Mouse (Mus musculus): ENCODE data around the gene Tbr1. TPM values are rescaled to one million over a fixed set of nuclear protein-coding genes. Genes with fewer than 3 reads are reported as not detected.
A peak's percentile ranks its signal among the peaks of the same experiment; 100 is the strongest.

The Tbr1 gene
- polyA plus RNA-seq, 1 experiment from 2014 or later: 3.9 TPM

GRCm38 (mm10) chr2:61804841-61805540, 2.3 kb downstream of the Tbr1 start:
- Histone ChIP-seq H3K4me1 (replicated peaks) (peaks cover 28% of the 10 kb centered on the region), H3K36me3 (peaks cover 1% of the 10 kb centered on the region; the same call in 1 of the 2 replicates), H3K9ac (replicated peaks) (no peak overlapping the region), H3K9me3 (no peaks in the 10 kb centered on the region), H3K4me2 (replicated peaks) (peak overlapping the region; percentile 22; the same call in 1 of the 2 replicates), H3K4me3 (replicated peaks) (peak overlapping the region; percentile 15), H3K27me3 (peaks cover 90% of the 10 kb centered on the region), H3K27ac (no peak overlapping the region)
- WGBS: under 1% methylated on average over 39 of the region's 39 CpGs
- ATAC-seq: peak; percentile 44

GRCm38 (mm10) chr2:61805541-61806345, 3.0 kb downstream of the Tbr1 start:
- Histone ChIP-seq H3K9me3 (no peaks in the 10 kb centered on the region), H3K4me3 (replicated peaks) (peak overlapping the region; percentile 15), H3K4me2 (replicated peaks) (peak overlapping the region; percentile 22; the same call in 1 of the 2 replicates), H3K27me3 (peaks cover 98% of the 10 kb centered on the region), H3K27ac (no peak overlapping the region), H3K36me3 (no peaks in the 10 kb centered on the region), H3K9ac (replicated peaks) (no peak overlapping the region), H3K4me1 (replicated peaks) (peaks cover 28% of the 10 kb centered on the region)
- ATAC-seq: peak; percentile 35; the same call in 1 of the 2 replicates
- WGBS: under 1% methylated on average over 39 of the region's 39 CpGs

GRCm38 (mm10) chr2:61806346-61806825, 3.7 kb downstream of the Tbr1 start:
- H3K9ac ChIP-seq (replicated peaks): no peak overlapping the region
- WGBS: 0% methylated on average over 3 of the region's 3 CpGs
- no peak overlapping the region for H3K27ac ChIP-seq
- ATAC-seq: no peak
- 0 out of 2 replicates have a peak overlapping the region, but pooled peaks have one; percentile 1 for H3K4me3 ChIP-seq (replicated peaks)
- no peaks in the 10 kb centered on the region for H3K9me3 ChIP-seq
- no peak overlapping the region for H3K4me2 ChIP-seq (replicated peaks)
- H3K36me3 ChIP-seq: no peaks in the 10 kb centered on the region
- peaks cover 31% of the 10 kb centered on the region for H3K4me1 ChIP-seq (replicated peaks)
- peaks cover 98% of the 10 kb centered on the region for H3K27me3 ChIP-seq

GRCm38 (mm10) chr2:61807151-61807550, 4.4 kb downstream of the Tbr1 start:
- peaks cover 98% of the 10 kb centered on the region for H3K27me3 ChIP-seq
- H3K9ac ChIP-seq (replicated peaks): 0 out of 2 replicates have a peak overlapping the region, but pooled peaks have one; percentile 15
- ATAC-seq: peak; percentile 35
- peak overlapping the region; percentile 22 for H3K4me2 ChIP-seq (replicated peaks)
- H3K27ac ChIP-seq: no peak overlapping the region
- no peaks in the 10 kb centered on the region for H3K36me3 ChIP-seq
- peaks cover 38% of the 10 kb centered on the region for H3K4me1 ChIP-seq (replicated peaks)
- H3K9me3 ChIP-seq: no peaks in the 10 kb centered on the region
- 0% methylated on average over 22 of the region's 22 CpGs for WGBS
- peak overlapping the region; percentile 1; the same call in 1 of the 2 replicates for H3K4me3 ChIP-seq (replicated peaks)

- no peak overlapping the region for H3K4me3 ChIP-seq (replicated peaks)
- H3K27ac ChIP-seq: no peak overlapping the region
- H3K4me2 ChIP-seq (replicated peaks): no peak overlapping the region
- H3K27me3 ChIP-seq: peaks cover 97% of the 10 kb centered on the region
- H3K36me3 ChIP-seq: no peaks in the 10 kb centered on the region
- no peak for ATAC-seq
- no peak overlapping the region for H3K9ac ChIP-seq (replicated peaks)
- H3K4me1 ChIP-seq (replicated peaks): peaks cover 38% of the 10 kb centered on the region
- H3K9me3 ChIP-seq: no peaks in the 10 kb centered on the region
- WGBS: 12% methylated on average over 2 of the region's 2 CpGs
Observed at GRCm38 (mm10) chr2:61807781-61808180, 5.1 kb downstream of the Tbr1 start.

GRCm38 (mm10) chr2:61808776-61809175, 6.0 kb downstream of the Tbr1 start:
- no peak for ATAC-seq
- no peak overlapping the region for H3K9ac ChIP-seq (replicated peaks)
- no peak overlapping the region for H3K4me2 ChIP-seq (replicated peaks)
- H3K4me3 ChIP-seq (replicated peaks): no peak overlapping the region
- 2% methylated on average over 6 of the region's 6 CpGs for WGBS
- H3K27ac ChIP-seq: no peak overlapping the region
- peaks cover 31% of the 10 kb centered on the region for H3K4me1 ChIP-seq (replicated peaks)
- no peaks in the 10 kb centered on the region for H3K9me3 ChIP-seq
- peaks cover 96% of the 10 kb centered on the region for H3K27me3 ChIP-seq
- H3K36me3 ChIP-seq: no peaks in the 10 kb centered on the region

- Histone ChIP-seq H3K27ac (no peak overlapping the region), H3K9ac (replicated peaks) (no peak overlapping the region), H3K27me3 (peaks cover 96% of the 10 kb centered on the region), H3K36me3 (no peaks in the 10 kb centered on the region), H3K4me3 (replicated peaks) (no peak overlapping the region), H3K4me1 (replicated peaks) (peaks cover 28% of the 10 kb centered on the region), H3K9me3 (no peaks in the 10 kb centered on the region), H3K4me2 (replicated peaks) (no peak overlapping the region)
- no peak for ATAC-seq
- WGBS: 0% methylated on average over 1 of the region's 1 CpGs
Observed at GRCm38 (mm10) chr2:61809381-61809780, 6.7 kb downstream of the Tbr1 start.

- Histone ChIP-seq H3K9me3 (no peaks in the 10 kb centered on the region), H3K4me2 (replicated peaks) (no peak overlapping the region), H3K9ac (replicated peaks) (no peak overlapping the region), H3K27ac (no peak overlapping the region), H3K36me3 (no peaks in the 10 kb centered on the region), H3K4me3 (replicated peaks) (no peak overlapping the region; the same call in 1 of the 2 replicates), H3K4me1 (replicated peaks) (peaks cover 27% of the 10 kb centered on the region), H3K27me3 (peaks cover 88% of the 10 kb centered on the region)
- ATAC-seq: no peak
- 24% methylated on average over 4 of the region's 4 CpGs for WGBS
Observed at GRCm38 (mm10) chr2:61810751-61811150, 8.0 kb downstream of the Tbr1 start.

GRCm38 (mm10) chr2:61811163-61811506, 8.4 kb downstream of the Tbr1 start:
- no peak overlapping the region for H3K27ac ChIP-seq
- H3K27me3 ChIP-seq: peaks cover 89% of the 10 kb centered on the region
- peak overlapping the region; percentile 88 for H3K4me2 ChIP-seq (replicated peaks)
- H3K9ac ChIP-seq (replicated peaks): peak overlapping the region; percentile 71; the same call in 1 of the 2 replicates
- peaks cover 28% of the 10 kb centered on the region for H3K4me1 ChIP-seq (replicated peaks)
- peak overlapping the region; percentile 51 for H3K4me3 ChIP-seq (replicated peaks)
- no peak for ATAC-seq
- whole genome bisulfite sequencing: 10% methylated on average over 8 of the region's 8 CpGs
- no peaks in the 10 kb centered on the region for H3K9me3 ChIP-seq
- no peaks in the 10 kb centered on the region for H3K36me3 ChIP-seq

- Histone ChIP-seq H3K27ac (no peak overlapping the region), H3K4me3 (replicated peaks) (peak overlapping the region; percentile 51), H3K9ac (replicated peaks) (peak overlapping the region; percentile 71), H3K27me3 (peaks cover 83% of the 10 kb centered on the region), H3K4me2 (replicated peaks) (peak overlapping the region; percentile 88), H3K4me1 (replicated peaks) (peaks cover 28% of the 10 kb centered on the region), H3K36me3 (no peaks in the 10 kb centered on the region), H3K9me3 (no peaks in the 10 kb centered on the region)
- peak; percentile 70 for ATAC-seq
- WGBS: under 1% methylated on average over 111 of the region's 121 CpGs
Observed at GRCm38 (mm10) chr2:61811507-61812421, 9.0 kb downstream of the Tbr1 start.

GRCm38 (mm10) chr2:61812536-61812935, 9.8 kb downstream of the Tbr1 start:
- H3K4me2 ChIP-seq (replicated peaks): peak overlapping the region; percentile 88
- 2% methylated on average over 12 of the region's 12 CpGs for WGBS
- no peak for ATAC-seq
- H3K36me3 ChIP-seq: no peaks in the 10 kb centered on the region
- peaks cover 80% of the 10 kb centered on the region for H3K27me3 ChIP-seq
- peak overlapping the region; percentile 71; the same call in 1 of the 2 replicates for H3K9ac ChIP-seq (replicated peaks)
- H3K9me3 ChIP-seq: no peaks in the 10 kb centered on the region
- H3K4me1 ChIP-seq (replicated peaks): peaks cover 24% of the 10 kb centered on the region
- H3K4me3 ChIP-seq (replicated peaks): peak overlapping the region; percentile 51
- no peak overlapping the region for H3K27ac ChIP-seq
